In genomic region chr8:90657116-90657515, GRCm38 (mm10) we compare ENCODE assay signal across 13 mouse cellular contexts.
A peak's percentile ranks its signal among the peaks of the same experiment; 100 is the strongest.
DNase-seq lines count a peak whose midpoint lies in the region; ATAC-seq and TF ChIP-seq lines count a peak whose summit lies in the region.
"Had no signal": no experiment of that assay in that cellular context is flagged by ENCODE, and none has a peak within 500 bp of the region (broad histone marks: within the 10 kb centered on the region; RNA-seq: fewer than 3 reads in every experiment).

No protein-coding gene starts in this region.

- no peaks in the 10 kb centered on the region for H3K27me3 ChIP-seq in forebrain, embryonic 15.5 days
- no peaks in the 10 kb centered on the region for H3K27me3 ChIP-seq in midbrain, embryonic 12.5 days
- H3K27me3 ChIP-seq in cerebellum, adult 2 months (ENCODE audit: control insufficient read depth, insufficient read depth, low read length), result peaks cover 2% of the 10 kb centered on the region; the same call in 1 of the 2 replicates
- H3K27me3 ChIP-seq: heart, embryonic 15.5 days; intestine, embryonic 15.5 days had no signal

- peak overlapping the region; percentile 34 for H3K4me2 ChIP-seq in forebrain, embryonic 15.5 days (replicated peaks)
- peak overlapping the region; percentile 22; the same call in 1 of the 2 replicates for H3K4me2 ChIP-seq in midbrain, embryonic 12.5 days (replicated peaks)
- H3K4me2 ChIP-seq: heart, embryonic 15.5 days; intestine, embryonic 15.5 days had no signal

- intact Hi-C loops in heart, postnatal 36 days (cut with DNase I), result loop anchor here (2.0 to 5.0 kb wide), 3 partner anchors 60 to 656 kb away; partner anchors contain the start of gene Tox3

- no peak for TF ChIP-seq POLR2A in cerebellum, adult 2 months (IDR thresholded peaks at IDR 0.05; ENCODE audit: borderline replicate concordance, insufficient read depth, low read length)

- no peak overlapping the region for H3K9ac ChIP-seq in forebrain, embryonic 15.5 days (replicated peaks)
- no peak overlapping the region for H3K9ac ChIP-seq in midbrain, embryonic 12.5 days (replicated peaks)
- H3K9ac ChIP-seq: heart, embryonic 15.5 days; intestine, embryonic 15.5 days had no signal

- H3K36me3 ChIP-seq in forebrain, embryonic 15.5 days, result no peaks in the 10 kb centered on the region
- no peaks in the 10 kb centered on the region for H3K36me3 ChIP-seq in midbrain, embryonic 12.5 days
- H3K36me3 ChIP-seq: heart, embryonic 15.5 days; intestine, embryonic 15.5 days had no signal

- peaks cover 33% of the 10 kb centered on the region for H3K4me1 ChIP-seq in forebrain, embryonic 15.5 days
- peaks cover 21% of the 10 kb centered on the region for H3K4me1 ChIP-seq in midbrain, embryonic 12.5 days
- peaks cover 6% of the 10 kb centered on the region for H3K4me1 ChIP-seq in cerebellum, adult 2 months (ENCODE audit: control insufficient read depth, insufficient read depth, low read length)
- H3K4me1 ChIP-seq: intestine, embryonic 15.5 days had no signal

- peak overlapping the region; percentile 82 for H3K27ac ChIP-seq in forebrain, embryonic 15.5 days (replicated peaks)
- H3K27ac ChIP-seq in midbrain, embryonic 12.5 days (replicated peaks), result 0 out of 2 replicates have a peak overlapping the region, but pooled peaks have one; percentile 65
- no peak overlapping the region for H3K27ac ChIP-seq in cerebellum, adult 2 months (ENCODE audit: insufficient read depth, low read length)
- H3K27ac ChIP-seq: intestine, embryonic 15.5 days had no signal

- peak; percentile 60 for ATAC-seq in forebrain, embryonic 15.5 days (replicated peaks)
- no peak for ATAC-seq in midbrain, embryonic 12.5 days (ENCODE audit: low FRiP score, low read depth)
- ATAC-seq: intestine, embryonic 15.5 days had no signal

- DNase-seq in heart, adult 11 months, result peak; percentile 29
- no peak for DNase-seq in heart, postnatal 36 days
- peak; percentile 43 for DNase-seq in Muller cell, postnatal 12 days (ENCODE audit: inconsistent ontology term)
- DNase-seq in thymus, postnatal 10 days (ENCODE audit: low spot score in 2 of 2), result no peak
- DNase-seq in cerebellum, postnatal 4 days (ENCODE audit: low spot score in 2 of 2), result no peak
- no peak for DNase-seq in cerebellum, adult 2 months
- DNase-seq: B cell, adult 2 months; lung, adult 2 months had no signal

- WGBS in forebrain, embryonic 15.5 days, result 17% methylated on average over 5 of the region's 5 CpGs
- WGBS in midbrain, embryonic 12.5 days, result 18% methylated on average over 5 of the region's 5 CpGs
- 14% methylated on average over 5 of the region's 5 CpGs for WGBS in cerebellum, adult 2 months

- TF ChIP-seq CTCF in cerebellum, adult 2 months (IDR thresholded peaks at IDR 0.05; ENCODE audit: borderline replicate concordance, insufficient read depth, low read depth, low read length), result no peak

- H3K4me3 ChIP-seq in forebrain, embryonic 15.5 days, result peak overlapping the region; percentile 15; the same call in 1 of the 2 replicates
- H3K4me3 ChIP-seq in midbrain, embryonic 12.5 days, result no peak overlapping the region
- H3K4me3 ChIP-seq in cerebellum, adult 2 months (replicated peaks; ENCODE audit: insufficient read depth, low read depth, low read length), result no peak overlapping the region
- H3K4me3 ChIP-seq: heart, embryonic 15.5 days; intestine, embryonic 15.5 days; myocyte had no signal

- H3K9me3 ChIP-seq in forebrain, embryonic 15.5 days, result peaks cover 4% of the 10 kb centered on the region; the same call in 1 of the 2 replicates
- H3K9me3 ChIP-seq in midbrain, embryonic 12.5 days, result peaks cover 6% of the 10 kb centered on the region; the same call in 1 of the 2 replicates
- H3K9me3 ChIP-seq: heart, embryonic 15.5 days; intestine, embryonic 15.5 days had no signal

Comparison
In these comparisons a context has a peak if more than half of its experiments do, and no peak if none do; other contexts are left out.
1. DNase-seq: peak in heart, adult 11 months (single experiment) and Muller cell, postnatal 12 days (single experiment); none in heart, postnatal 36 days (0 of 2), thymus, postnatal 10 days (0 of 2), cerebellum, postnatal 4 days (0 of 2) and cerebellum, adult 2 months (0 of 2).